Mouse (Mus musculus) erythroblast, embryonic 14.5 days (primary cell): ENCODE results near the gene Arhgef11. TPM values are rescaled to one million over a fixed set of nuclear protein-coding genes. Genes with fewer than 3 reads are reported as not detected.

Experiments used
- H3K27me3 ChIP-seq: 2 replicates; pipeline ENCODE4 v1.6.1; 2012; ENCODE audit warnings: inconsistent platforms; ENCODE audit not compliant: control insufficient read depth
- H3K36me3 ChIP-seq: 2 replicates; pipeline ENCODE4 v1.6.1; 2012; ENCODE audit warnings: mild to moderate bottlenecking, inconsistent platforms; ENCODE audit not compliant: control insufficient read depth
- H3K4me1 ChIP-seq: 2 replicates; pipeline ENCODE4 v1.6.1; 2012; ENCODE audit warnings: inconsistent platforms; ENCODE audit not compliant: control insufficient read depth
- H3K4me3 ChIP-seq: replicated peaks from 2 replicates; pipeline ENCODE3; 2012; ENCODE audit warnings: moderate library complexity, mild to moderate bottlenecking, inconsistent platforms
- H3K9me3 ChIP-seq: 2 replicates; pipeline ENCODE4 v1.6.1; 2012; ENCODE audit warnings: low read length, inconsistent platforms, mixed read lengths; ENCODE audit not compliant: control insufficient read depth
- GATA1 ChIP-seq: IDR thresholded peaks from 2 replicates; pipeline ENCODE4 v1.6.1; 2012; ENCODE audit warnings: low read length, inconsistent platforms, mixed read lengths
- TAL1 ChIP-seq: IDR thresholded peaks from 3 replicates; pipeline ENCODE4 v1.6.1; 2012; ENCODE audit warnings: low read length, inconsistent platforms, mixed read lengths
- polyA plus RNA-seq: library from polyadenylated mRNA; stranded (reverse); fragments of >175 nt; gene quantifications from 2 replicates; pipeline ENCODE4 v1.2.3, GENCODE M21; 2012

Gene Arhgef11
- polyA plus RNA-seq, 1 experiment: 0.03 TPM

DNA sequence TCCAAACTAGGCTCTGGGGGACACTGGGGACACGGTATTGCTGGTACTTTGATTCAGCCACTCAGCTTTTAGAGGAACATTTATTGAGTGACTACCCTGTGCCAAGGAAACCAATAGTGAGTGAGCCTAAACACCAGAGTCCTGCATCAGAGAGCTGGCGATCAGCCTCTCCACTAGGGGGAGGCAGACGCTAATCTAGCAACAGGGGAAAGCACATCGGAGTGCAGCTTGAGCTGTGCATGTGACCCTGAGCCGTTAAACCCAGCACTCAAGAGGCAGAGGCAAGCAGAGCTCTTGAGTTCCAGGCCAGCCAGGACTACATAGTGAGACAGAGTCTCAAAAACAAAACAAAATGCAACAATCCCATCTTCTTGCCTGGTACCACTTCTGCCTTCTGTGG lies 131.7 kb downstream of the Arhgef11 start:
- H3K36me3 ChIP-seq: no peaks in the 10 kb centered on the region; the same call in 1 of the 2 replicates
- TF ChIP-seq TAL1 (no peak), GATA1 (no peak)
- H3K4me3 ChIP-seq: no peak overlapping the region
- H3K27me3 ChIP-seq: no peaks in the 10 kb centered on the region
- H3K4me1 ChIP-seq: no peaks in the 10 kb centered on the region
- no peaks in the 10 kb centered on the region for H3K9me3 ChIP-seq

GRCm38 (mm10) chr3:87749977-87750376 lies 132.6 kb downstream of the Arhgef11 start:
- Histone ChIP-seq H3K4me1 (no peaks in the 10 kb centered on the region), H3K9me3 (no peaks in the 10 kb centered on the region), H3K36me3 (peaks cover 3% of the 10 kb centered on the region; the same call in 1 of the 2 replicates), H3K4me3 (no peak overlapping the region), H3K27me3 (no peaks in the 10 kb centered on the region)
- no peak for TF ChIP-seq TAL1
- no peak for TF ChIP-seq GATA1

- Histone ChIP-seq H3K9me3 (no peaks in the 10 kb centered on the region), H3K4me3 (no peak overlapping the region), H3K4me1 (no peaks in the 10 kb centered on the region), H3K36me3 (peaks cover 3% of the 10 kb centered on the region; the same call in 1 of the 2 replicates), H3K27me3 (no peaks in the 10 kb centered on the region)
- TF ChIP-seq GATA1: no peak
- no peak for TF ChIP-seq TAL1
These were observed 135.2 kb downstream of the Arhgef11 start for GRCm38 (mm10) chr3:87752567-87752966.

DNA sequence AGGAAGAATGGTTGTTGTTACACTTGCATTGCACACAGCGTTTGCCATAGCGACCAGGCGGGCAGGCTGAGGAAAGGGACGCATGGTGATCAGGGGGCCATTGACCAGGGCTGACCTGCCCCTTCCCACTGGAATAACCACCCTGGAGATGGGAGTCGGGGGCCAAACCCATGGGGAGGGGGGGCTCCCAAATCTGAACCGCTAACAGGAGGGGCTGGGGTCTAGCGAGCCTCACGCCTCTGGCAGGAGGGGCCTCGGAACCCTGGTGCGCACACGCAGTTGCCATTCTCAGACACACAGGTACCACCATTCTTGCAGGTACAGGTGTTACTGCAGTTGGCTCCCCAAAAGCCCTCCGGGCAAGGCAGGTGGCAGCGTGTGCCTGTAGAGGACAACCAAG lies 136.5 kb downstream of the Arhgef11 start:
- peaks cover 3% of the 10 kb centered on the region; the same call in 1 of the 2 replicates for H3K36me3 ChIP-seq
- H3K4me3 ChIP-seq: no peak overlapping the region
- no peaks in the 10 kb centered on the region for H3K9me3 ChIP-seq
- TF ChIP-seq GATA1 (no peak), TAL1 (no peak)
- H3K27me3 ChIP-seq: no peaks in the 10 kb centered on the region
- H3K4me1 ChIP-seq: peaks cover 2% of the 10 kb centered on the region

DNA sequence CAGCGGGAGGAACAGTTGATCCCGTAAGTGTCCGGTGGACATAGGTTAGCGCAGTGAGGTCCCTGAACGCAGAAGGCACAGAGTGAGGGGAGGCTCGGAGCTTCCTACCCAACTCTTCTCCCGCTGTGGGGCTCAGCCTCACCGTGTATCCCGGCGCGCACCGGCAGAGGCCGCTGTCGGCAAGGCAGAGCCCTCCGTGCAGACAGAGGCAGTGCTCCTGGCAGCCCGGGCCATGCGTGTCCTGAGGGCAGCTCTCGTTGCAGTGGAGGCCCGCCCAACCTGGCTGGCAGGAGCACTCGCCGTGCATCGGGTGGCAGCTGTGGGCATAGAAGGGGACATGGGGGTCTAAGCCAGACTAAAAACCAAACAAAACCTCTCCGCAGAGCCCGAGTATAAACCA lies 138.6 kb downstream of the Arhgef11 start:
- Histone ChIP-seq H3K36me3 (peaks cover 3% of the 10 kb centered on the region; the same call in 1 of the 2 replicates), H3K9me3 (no peaks in the 10 kb centered on the region), H3K4me3 (no peak overlapping the region), H3K27me3 (no peaks in the 10 kb centered on the region), H3K4me1 (peaks cover 4% of the 10 kb centered on the region)
- TF ChIP-seq TAL1 (no peak), GATA1 (no peak)

DNA sequence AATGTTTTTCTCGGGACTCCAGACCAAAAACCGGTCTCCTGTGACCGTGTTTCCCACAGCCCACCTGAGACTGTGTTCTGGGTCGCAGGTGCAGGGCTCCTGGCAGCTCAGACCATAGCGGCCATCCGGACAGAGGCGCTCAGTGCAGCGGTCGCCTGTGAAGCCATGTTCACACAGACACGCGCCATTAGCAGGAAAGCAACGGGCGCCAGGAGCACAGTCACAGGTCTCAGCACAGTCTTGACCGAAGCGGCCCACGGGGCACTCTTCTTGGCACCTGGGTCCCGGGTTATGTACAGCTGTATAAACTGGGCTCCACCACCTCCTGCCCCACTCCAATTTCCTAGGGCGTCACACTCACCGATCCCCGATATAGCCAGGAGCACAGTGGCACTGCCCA lies 139.1 kb downstream of the Arhgef11 start:
- Histone ChIP-seq H3K27me3 (no peaks in the 10 kb centered on the region), H3K4me1 (peaks cover 4% of the 10 kb centered on the region), H3K4me3 (no peak overlapping the region), H3K36me3 (peaks cover 3% of the 10 kb centered on the region; the same call in 1 of the 2 replicates), H3K9me3 (no peaks in the 10 kb centered on the region)
- no peak for TF ChIP-seq GATA1
- no peak for TF ChIP-seq TAL1

GRCm38 (mm10) chr3:87758641-87759040 lies 141.3 kb downstream of the Arhgef11 start:
- TF ChIP-seq TAL1 (no peak), GATA1 (no peak)
- Histone ChIP-seq H3K9me3 (no peaks in the 10 kb centered on the region), H3K4me1 (peaks cover 4% of the 10 kb centered on the region), H3K4me3 (no peak overlapping the region), H3K27me3 (no peaks in the 10 kb centered on the region; the same call in 1 of the 2 replicates), H3K36me3 (peaks cover 3% of the 10 kb centered on the region; the same call in 1 of the 2 replicates)

DNA sequence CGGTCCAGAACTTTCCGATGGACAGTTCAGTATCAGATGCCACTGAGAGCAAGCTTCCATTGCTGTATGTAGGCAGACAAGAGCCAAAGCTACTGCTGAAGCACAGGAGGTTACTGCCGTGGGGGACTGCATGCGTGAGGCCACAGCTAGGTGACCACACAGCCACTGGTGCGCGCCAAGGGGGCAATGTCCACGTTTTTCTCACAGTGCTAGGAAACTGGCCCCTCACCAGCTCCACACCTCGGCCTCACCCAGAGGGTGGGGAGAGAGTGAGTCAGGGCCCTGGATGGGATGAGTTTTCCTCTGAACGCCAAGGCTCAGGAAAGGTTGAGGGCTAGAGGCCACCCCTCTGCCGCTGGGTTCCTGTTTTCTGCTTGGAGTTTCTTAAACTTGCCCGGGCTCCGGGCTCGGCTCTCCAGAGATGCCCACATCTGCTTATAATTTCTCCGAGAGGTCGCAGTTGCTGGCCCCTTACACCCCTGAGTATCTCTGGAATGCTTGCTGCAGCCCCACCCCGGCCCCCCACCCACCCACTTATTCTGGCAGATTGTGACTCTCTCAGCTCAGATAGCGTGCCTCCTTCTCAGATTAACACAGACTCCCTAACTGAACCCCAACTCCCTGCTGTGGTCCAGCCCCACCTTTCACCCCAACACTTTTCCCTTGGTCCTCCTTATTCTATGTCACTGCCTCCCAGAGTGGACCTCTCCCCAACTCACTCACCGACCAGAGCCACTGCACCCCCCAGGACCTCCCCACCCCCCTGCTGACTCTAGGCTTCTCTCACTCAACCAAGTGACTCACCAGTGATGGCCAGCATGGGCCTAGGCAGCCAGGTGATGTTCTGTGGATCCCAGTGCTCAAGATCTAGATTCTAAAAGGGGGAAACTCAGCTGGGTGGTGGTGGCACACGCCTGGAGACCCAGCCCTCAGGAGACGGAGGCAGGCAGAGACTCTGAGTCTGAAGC lies 144.3 kb downstream of the Arhgef11 start:
- Histone ChIP-seq H3K27me3 (peaks cover 21% of the 10 kb centered on the region), H3K36me3 (no peaks in the 10 kb centered on the region), H3K4me1 (peaks cover 4% of the 10 kb centered on the region), H3K4me3 (no peak overlapping the region), H3K9me3 (no peaks in the 10 kb centered on the region)
- TF ChIP-seq TAL1 (no peak), GATA1 (no peak)

GRCm38 (mm10) chr3:87763202-87763601 lies 145.8 kb downstream of the Arhgef11 start:
- Histone ChIP-seq H3K36me3 (no peaks in the 10 kb centered on the region), H3K27me3 (peaks cover 32% of the 10 kb centered on the region), H3K4me1 (peaks cover 4% of the 10 kb centered on the region), H3K4me3 (no peak overlapping the region), H3K9me3 (no peaks in the 10 kb centered on the region)
- TF ChIP-seq GATA1 (no peak), TAL1 (no peak)
